Mouse (Mus musculus): Measurements from ENCODE around the gene Olfr551. TPM values are rescaled to one million over a fixed set of nuclear protein-coding genes. Genes with fewer than 3 reads are reported as not detected.
"Not testable (repeated sequence)": the region's sequence is repeated elsewhere in the genome, so short reads cannot be mapped to it uniquely, and the experiment has no call there.

The Olfr551 gene
- not detected for total RNA-seq (2022)

DNA sequence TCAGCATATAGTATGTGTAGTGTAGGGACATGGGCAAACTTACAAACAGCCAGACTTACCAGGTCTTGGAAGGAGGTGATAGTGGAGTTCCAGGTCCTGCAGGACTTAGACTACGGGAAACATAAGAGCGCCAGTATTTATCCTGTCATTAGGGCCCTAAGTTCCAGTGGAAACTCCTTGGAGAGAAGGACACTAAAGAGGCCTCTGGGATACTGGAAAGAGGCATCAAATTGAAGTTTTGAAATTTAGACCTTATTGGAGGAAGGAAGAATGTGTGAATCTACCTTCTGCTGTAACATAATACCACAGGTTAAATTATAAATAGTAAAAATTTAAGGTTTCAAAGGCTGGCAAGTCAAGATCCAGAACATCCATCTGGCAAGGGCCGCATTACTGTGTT, at the start of gene Olfr551:
Olfr551 (minus strand) TSS at position 101 of the 400 bp plus-strand sequence.
- no peak for DNase-seq

DNA sequence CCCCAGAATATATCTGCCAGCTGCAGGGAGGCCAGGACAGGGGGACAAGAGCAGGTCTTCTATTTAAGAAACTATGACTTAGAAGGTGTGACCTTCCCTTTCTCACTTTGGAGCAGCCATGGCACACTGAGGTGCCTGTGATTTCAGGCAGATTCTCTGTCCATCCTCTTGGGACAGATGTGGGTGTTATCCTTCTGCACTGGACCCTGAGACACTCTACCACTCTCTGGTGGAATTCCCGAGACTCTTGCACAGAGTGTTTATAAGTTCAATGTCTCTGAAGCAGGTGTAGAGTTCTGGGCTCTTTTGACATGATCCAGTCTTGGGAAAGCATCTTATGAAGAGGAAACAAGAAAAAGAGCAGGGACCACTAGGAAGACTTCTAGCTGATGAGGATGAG, 46.4 kb upstream of the Olfr551 start, which contains the start of gene Olfr554:
Olfr554 (plus strand) TSS at position 301 of the 400 bp plus-strand sequence.
- DNase-seq = no peak

DNA sequence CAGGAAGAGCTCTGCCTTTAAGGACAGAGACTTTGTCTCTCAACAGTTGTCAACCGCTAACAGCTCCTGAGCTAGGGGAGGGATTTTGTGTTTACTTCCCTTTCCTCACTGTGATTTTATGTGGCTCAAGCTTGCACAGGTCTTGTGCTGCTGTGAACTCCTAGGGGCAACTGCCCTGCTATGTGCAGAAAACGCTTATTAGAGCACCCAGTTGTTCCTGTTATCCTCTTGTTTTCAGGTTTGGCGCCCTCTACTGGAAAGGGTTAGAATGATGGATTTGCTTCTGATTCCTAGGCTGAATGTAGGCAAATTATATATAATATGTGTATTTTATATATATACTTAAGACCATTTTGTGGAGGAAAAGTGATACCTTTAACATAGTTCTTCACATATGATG, 45.0 kb upstream of the Olfr551 start:
- no peak for DNase-seq

DNA sequence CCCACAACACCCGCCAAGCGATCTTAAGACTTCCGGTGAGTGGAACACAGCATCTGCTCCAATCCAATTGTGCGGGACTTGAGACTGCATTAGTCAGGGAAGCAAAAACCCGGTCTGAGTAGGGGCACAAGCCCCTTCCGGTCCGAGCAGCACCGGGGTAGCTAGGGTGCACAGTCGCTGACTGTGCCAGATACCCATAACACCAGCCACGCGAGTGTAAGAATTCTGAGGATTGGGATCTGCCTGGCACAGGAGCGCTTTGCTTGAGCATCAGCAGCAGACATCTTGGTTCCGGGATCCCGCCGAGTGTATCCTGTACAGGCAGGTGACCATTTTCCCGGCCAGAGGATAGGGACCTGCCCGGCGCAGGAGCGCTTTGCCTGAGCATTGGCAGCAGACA, 28.7 kb upstream of the Olfr551 start:
- not testable (repeated sequence) for DNase-seq

DNA sequence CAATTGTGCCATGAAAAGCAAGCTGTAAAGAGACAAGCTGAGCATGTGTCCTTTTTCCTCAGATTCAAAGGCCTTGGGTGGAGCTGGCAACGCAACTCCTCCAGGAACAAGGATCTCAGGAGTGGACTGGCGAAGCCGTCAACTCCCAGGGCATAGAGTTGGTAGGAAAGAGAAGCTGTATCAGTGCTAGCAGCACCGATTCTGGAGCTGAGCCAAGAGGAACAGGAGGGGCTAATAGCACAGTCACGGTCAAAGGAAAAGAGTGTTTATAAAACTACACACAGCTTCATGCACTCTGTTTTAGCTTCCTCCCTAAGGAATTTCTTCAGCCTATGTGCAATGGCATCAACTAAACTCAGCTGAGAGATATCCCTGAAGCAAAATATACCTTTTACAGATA, 27.9 kb upstream of the Olfr551 start:
- no peak for DNase-seq

DNA sequence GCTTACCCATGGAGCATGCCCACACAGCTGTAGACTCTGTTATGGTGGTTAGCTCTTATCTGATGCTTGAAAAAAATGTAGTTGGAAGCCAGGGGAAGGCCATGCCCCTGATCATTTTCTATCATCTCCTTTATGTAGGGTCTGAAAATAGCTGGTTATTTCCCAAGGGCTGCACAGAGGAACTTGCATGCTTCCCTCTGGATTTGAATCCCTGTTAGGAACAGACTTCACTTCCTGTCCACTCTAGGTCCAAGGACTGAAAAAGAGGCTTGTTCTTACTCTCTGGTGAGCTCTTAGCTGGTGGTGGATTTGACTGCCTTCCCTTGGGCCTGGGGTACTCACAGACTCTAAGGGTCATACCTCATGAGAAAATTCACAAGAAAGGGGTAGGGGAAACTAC, 26.4 kb upstream of the Olfr551 start, which contains the start of gene Olfr553:
Olfr553 (minus strand) TSS at position 101 of the 400 bp plus-strand sequence.
- no peak for DNase-seq

DNA sequence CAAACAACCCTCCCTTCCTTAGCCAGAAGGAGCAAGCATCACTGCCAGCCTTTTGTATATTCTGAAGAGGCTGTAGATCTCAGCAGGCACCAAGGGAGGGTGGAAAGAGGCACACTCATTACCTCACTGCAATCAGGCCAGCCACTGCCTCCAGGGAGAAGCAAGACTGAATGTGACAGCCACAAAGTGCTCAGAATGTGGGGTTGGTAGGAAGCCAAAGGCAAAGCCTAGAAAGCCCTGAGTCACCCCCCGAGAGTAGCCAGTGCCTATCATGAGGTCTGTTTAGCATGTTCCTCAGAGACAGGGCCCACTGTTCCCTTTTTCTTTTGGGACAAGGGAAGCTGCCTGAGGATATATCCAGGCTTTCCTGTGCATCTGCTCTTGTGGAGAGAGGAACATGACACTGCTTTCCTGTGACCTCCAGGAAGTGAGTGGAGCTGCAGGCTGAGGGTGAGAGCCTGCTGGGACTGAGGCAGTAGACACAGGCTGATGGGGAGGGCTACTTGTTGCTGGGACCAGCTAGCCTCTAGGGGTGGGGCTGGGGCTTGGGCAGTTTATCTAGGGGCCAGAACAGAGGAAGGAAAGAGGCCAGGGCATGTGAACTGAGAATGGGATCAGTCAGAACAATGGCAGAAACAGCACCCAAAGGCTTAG, 5.8 kb upstream of the Olfr551 start, which contains the start of gene Olfr552:
Olfr552 (plus strand) TSS at position 393 of the 654 bp plus-strand sequence.
- DNase-seq = no peak

DNA sequence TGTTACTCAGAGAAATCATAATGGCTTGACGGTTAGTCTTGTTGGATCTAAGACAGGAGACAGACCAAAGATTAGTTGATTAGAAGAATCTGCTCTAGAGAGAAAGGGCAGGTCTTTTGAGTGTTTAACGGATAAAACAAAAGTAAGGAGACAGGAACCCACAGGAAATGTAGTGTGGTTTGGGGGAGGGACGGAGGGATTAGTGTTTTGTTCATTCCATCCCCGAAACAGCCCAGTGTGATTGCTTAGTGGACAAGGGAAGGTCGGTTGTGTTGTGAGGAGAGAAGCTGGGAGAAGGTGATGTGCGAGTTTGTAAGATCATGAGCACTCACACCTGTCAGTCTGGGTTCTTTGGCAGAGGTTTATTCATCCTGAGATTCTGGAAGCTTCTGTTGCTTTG, 15.7 kb downstream of the Olfr551 start:
- no peak for DNase-seq

DNA sequence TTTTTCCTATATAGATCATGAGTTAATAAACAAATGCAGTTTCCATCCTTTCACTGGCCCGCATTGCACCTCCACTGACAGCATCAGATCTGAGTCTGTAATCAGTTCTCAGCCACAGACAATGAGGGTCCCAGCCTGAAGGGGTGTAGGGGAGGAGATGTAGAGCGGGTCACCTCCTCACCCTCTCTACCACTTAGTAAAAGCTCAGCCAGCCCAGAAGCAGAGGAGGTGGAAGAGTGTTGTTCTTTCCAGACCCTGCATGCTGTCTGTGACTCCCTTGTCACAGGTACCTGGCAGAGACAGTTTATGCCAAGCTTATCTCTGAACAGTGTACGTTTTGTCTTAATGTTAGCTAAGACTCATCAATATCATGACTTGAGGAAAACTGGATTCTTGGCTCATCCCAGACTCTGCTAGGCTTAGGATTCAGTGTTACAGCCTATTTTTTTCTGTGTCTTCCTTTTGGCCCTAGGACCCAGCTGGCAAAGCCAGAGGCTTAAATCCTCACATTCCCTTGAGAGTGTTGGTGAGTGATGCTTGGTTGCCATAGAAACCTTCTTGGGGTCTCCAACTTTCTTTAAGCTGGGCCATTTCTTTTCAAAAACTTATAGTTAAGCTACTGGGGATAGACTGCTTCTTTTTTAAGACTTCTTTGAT, 18.4 kb downstream of the Olfr551 start:
- DNase-seq = no peak

DNA sequence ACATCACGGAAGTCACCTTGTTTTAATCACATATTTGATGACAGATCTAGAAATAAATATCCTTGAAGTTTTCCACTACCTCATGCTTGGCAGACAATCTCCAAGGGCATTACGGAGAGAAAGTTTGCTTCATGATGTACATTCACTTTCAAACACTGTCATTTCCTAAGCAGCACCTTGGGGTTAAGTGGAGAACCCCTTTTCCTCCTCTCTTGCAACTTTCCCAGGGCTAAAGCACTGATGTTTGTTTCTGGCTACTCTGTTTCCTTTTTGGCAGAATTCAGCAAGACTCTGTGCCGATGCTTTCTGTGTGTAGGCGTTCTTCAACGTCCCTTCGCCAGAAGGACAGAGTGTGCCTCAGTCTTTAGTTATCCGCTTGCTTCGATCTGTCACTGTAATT, 20.5 kb downstream of the Olfr551 start, which contains the start of gene Olfr550:
Olfr550 (plus strand) TSS at position 301 of the 400 bp plus-strand sequence.
- DNase-seq = no peak

DNA sequence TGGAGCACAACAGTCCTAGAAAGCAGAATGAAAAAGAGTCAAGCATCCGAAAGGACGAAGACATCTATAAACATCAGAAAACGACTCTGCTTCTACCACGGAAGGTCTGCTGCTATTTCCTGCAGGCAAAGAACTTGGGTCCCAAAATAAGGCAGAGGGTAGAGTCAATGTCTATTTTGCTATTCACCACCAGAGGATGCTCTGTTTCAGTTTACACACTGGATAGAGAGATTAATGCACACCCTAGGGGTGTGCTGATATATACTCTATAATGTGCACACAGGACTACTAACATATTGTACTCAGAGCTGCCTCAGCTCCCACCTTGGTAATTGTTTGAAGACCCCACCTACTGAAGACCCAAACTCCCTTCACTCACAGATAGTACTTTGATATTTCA, 25.5 kb downstream of the Olfr551 start:
- no peak for DNase-seq

DNA sequence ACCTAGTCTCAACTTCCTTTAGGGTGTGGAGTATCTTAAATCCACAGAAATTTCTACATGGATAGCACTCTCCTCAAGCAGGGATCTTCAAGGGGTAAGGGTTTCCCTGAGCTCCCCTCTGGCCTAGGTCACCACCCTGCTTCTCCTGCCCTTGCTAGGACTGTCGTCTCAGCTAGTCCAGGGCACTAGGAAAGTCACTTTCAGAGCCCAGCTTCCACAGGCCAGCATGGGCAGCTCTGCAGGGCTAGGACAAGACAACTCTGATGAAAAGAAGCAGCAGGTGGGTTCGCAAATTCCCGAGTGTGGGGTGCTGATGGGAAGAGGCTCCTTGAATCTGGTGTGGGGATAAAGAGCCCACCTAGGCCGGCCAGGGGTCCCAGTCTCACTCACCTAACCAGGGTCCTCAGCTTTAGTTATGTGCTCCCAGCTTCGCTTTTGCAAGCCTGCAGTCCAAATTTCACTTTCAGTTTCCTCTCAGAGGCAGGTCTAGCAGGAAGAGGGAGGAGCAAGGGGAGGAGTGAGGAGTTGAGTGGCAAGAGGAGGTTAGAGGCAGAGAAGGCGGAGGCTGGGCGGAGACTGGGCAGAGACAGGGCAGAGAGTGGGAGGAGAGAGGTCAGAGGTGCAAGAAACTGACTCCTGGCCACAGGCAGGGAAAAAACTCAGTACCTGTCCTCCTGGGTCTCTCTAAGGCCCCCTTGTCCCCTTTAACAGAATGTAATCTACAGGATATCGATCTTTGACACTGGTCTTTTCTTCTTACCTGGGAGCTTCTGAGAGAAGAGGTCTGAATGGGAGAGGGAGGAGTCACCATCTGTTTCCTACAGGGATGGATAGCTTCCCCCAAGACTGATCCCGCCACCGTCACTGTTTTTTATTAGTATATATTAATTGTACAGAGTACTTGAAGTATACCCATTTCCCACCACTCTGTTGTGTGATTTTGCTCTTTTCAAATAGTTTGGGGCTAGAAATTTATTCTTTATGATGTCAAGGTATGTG, 26.4 kb downstream of the Olfr551 start, which contains the start of gene Trim21:
Trim21 (minus strand) TSS at position 488 of the 999 bp plus-strand sequence.
- peak; percentile 92 for DNase-seq

DNA sequence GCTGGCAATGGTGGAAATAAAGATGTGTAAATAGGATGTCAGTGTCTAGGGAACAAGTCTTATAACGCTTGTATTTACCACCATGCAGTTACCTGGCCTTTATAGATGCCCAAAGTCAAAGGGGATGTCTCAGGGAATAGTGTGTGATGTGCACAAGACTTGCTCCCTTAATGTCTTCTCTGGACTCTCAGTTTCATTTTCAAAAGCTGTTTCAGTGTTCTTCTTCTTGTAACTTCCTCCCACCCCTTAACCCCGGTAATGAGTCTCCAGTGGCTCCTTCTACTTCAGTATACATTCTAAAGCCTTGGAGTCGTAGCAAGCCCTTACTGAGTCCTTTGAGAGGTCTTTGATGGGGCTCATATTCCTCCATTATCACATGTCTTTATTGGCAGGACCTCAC, 38.4 kb downstream of the Olfr551 start:
- no peak for DNase-seq

DNA sequence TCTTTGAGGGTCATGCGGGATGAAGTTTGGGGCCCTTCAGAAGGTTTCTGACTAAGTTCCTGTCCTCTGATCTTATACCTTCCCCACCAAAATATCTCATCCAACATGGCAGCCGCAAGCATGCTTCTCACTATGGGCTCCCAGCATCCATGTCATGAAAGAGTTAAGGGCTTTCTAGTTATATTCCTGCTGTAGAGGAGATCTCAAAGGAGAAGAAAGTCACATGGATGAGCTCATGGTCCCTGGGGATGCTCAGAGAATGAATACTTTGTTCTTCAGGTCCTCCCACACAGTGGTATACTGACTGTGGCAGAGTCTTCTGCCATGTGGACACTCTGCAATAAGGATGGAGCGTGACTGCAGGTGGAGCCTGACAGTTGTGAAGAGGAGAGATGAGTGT, 42.1 kb downstream of the Olfr551 start, which contains the start of gene Olfr549:
Olfr549 (plus strand) TSS at position 301 of the 400 bp plus-strand sequence.
- DNase-seq = no peak

DNA sequence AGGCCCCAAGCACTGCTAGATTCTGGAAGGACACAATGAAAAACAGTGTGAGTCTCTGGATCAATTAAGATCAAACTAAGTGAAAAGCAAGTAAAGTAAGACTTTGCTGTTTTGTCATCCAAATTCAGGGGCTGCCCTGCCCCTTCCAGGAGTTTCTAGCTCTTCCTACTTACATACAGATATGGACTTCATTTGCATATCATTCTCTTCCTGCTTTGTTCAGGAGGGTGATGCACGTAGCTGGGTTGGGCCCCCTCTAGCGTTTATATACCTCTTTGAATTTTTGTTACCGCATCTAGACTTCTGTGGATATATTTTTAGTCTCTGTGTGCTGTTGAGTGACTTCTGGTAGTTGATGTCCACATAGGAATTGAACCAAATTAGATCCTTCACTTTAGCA, 50.4 kb downstream of the Olfr551 start:
- no peak for DNase-seq

DNA sequence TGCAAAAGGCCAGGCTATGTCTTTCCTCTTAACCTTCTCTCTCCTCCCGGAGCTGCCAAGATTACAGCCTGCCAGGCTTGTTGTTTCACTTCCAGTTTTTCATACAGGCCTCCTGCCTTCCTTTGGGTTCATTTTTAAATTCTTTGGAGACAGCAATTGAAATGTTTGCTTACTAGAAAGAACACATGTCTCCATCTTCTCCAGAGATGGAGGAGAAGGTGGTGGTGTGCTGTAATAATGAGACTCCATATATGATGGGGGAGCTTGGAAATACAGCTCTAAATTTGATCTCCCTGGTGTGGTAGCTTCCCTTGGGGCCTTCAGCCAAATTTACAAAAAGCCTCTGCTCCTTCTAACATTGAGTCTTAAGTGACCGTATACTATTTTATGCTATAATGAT, 51.1 kb downstream of the Olfr551 start, which contains the start of gene Olfr548-ps1:
Olfr548-ps1 (plus strand) TSS at position 301 of the 400 bp plus-strand sequence.
- no peak for DNase-seq

DNA sequence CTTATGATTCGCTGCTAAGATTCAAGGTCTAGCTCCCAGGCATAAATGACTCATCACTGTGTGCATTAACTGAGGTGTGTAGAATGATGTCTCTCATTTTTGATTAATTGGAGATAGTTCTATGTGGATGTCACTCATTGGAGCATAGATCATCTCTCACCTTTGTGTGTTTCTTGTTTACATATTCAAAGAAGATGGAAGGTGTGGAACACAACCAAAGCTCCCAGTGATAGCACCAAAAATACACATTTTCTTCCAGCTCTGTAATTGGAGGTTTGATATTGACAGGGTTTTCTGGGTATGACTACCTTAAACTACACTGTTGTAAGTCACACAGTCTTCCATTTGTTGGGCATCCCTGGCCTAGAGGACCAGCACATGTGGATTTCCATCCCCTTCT, 57.2 kb downstream of the Olfr551 start, which contains the start of gene Olfr547:
Olfr547 (plus strand) TSS at position 301 of the 400 bp plus-strand sequence.
- DNase-seq = no peak

Other genes with a start within 250 kb of the Olfr551 start
- 10 to 100 TPM; 16.4 to 23.7 (median 20.3) TPM for gene Rrm1, start 150.2 kb downstream of the Olfr551 start, total RNA-seq (2022)
- gene Olfr543, start 110.2 kb downstream of the Olfr551 start, total RNA-seq (2022) = not detected
- gene Olfr544, start 103.6 kb downstream of the Olfr551 start, total RNA-seq (2022) = not detected
- gene Olfr545, start 92.3 kb downstream of the Olfr551 start, total RNA-seq (2022) = not detected
- not detected for gene Olfr547, start 57.1 kb downstream of the Olfr551 start, total RNA-seq (2022)
- not detected for gene Olfr548-ps1, start 51.0 kb downstream of the Olfr551 start, total RNA-seq (2022)
- not detected for gene Olfr549, start 42.0 kb downstream of the Olfr551 start, total RNA-seq (2022)
- gene Trim21, start 26.4 kb downstream of the Olfr551 start, total RNA-seq (2022) = 10 to 100 TPM; 13.9 to 22.2 (median 19.0) TPM
- gene Olfr550, start 20.4 kb downstream of the Olfr551 start, total RNA-seq (2022) = under 1 TPM in 1 of 4 experiments, not detected in 3; 0.19 TPM
- gene Olfr552, start 5.9 kb upstream of the Olfr551 start, total RNA-seq (2022) = under 1 TPM in 1 of 4 experiments, not detected in 3; 0.05 TPM
- gene Olfr553, start 26.3 kb upstream of the Olfr551 start, total RNA-seq (2022) = not detected
- not detected for gene Olfr554, start 46.5 kb upstream of the Olfr551 start, total RNA-seq (2022)
- gene Olfr555, start 66.9 kb upstream of the Olfr551 start, total RNA-seq (2022) = not detected
- gene Olfr556, start 73.0 kb upstream of the Olfr551 start, total RNA-seq (2022) = not detected
- 10 to 100 TPM; 10.9 to 19.3 (median 15.7) TPM for gene Trim68, start 95.4 kb upstream of the Olfr551 start, total RNA-seq (2022)
- under 1 TPM in 1 of 4 experiments, not detected in 3; 0.12 TPM for gene Olfr557, start 104.0 kb upstream of the Olfr551 start, total RNA-seq (2022)
- gene Olfr558, start 110.3 kb upstream of the Olfr551 start, total RNA-seq (2022) = under 1 TPM in 3 of 4 experiments, not detected in 1; 0.14 to 0.40 (median 0.18) TPM
- gene Olfr33, start 127.2 kb upstream of the Olfr551 start, total RNA-seq (2022) = not detected
- gene Olfr559, start 135.6 kb upstream of the Olfr551 start, total RNA-seq (2022) = not detected
- not detected for gene Olfr560, start 167.5 kb upstream of the Olfr551 start, total RNA-seq (2022)
- under 1 TPM; 0.06 to 0.31 (median 0.21) TPM for gene Olfr78, start 167.6 kb upstream of the Olfr551 start, total RNA-seq (2022)
- gene Olfr561, start 179.3 kb upstream of the Olfr551 start, total RNA-seq (2022) = not detected
- gene Olfr564, start 211.6 kb upstream of the Olfr551 start, total RNA-seq (2022) = not detected